Mouse (Mus musculus): Measurements from ENCODE around the gene Naaladl2.
A peak's percentile ranks its signal among the peaks of the same experiment; 100 is the strongest.
"Not testable (repeated sequence)": the region's sequence is repeated elsewhere in the genome, so short reads cannot be mapped to it uniquely, and the experiment has no call there.

The Naaladl2 gene

DNA sequence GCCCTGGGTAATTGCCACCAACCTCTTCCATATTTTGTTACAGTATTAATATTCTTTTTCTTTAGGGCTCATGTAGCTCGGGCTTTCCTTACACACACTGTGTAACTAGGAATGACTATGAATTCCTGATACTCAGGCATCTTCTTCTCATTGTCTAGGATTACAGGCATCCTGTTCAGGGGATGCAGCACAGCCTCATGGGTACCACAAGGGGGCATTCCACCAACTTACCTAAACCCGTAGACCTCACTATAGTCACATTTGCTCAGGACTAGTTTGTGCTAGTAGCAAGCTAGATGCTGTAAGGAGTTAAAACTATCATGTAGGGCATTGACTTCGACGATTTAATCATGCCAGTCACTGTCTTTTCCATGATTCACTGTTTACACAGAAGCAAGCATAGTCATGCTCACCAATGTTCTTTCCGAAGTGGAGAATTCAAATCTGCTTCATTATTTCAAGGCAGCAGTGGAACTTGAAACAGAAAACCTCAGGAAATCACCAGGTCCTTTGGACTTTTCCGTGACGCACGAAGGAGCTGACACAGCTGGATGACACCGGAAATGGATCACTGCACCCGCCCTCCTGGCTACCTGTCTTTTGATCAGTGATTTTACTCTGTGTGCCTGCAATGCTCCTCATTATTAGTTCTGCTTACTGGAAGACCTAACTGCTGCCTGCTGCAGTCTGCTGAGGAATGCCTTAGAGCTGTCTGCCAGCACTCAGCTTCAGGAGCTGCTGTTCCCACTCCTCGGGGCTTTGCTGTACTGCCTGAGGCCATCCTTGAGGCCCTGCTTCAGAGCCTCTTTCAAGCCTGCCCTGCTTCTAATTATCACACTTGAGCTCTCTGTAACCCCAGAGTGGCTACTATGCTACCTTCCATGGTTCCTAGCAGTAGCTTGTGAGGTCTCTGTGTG is 822.3 kb downstream of the Naaladl2 start:
- no peak for DNase-seq (ENCODE audit: low spot score in 2 of 2)

GRCm38 (mm10) chr3:24314658-24315297 is 829.3 kb downstream of the Naaladl2 start:
- peak in 1 of 2 experiments; percentile 13 for DNase-seq (ENCODE audit: low spot score in 2 of 2)

DNA sequence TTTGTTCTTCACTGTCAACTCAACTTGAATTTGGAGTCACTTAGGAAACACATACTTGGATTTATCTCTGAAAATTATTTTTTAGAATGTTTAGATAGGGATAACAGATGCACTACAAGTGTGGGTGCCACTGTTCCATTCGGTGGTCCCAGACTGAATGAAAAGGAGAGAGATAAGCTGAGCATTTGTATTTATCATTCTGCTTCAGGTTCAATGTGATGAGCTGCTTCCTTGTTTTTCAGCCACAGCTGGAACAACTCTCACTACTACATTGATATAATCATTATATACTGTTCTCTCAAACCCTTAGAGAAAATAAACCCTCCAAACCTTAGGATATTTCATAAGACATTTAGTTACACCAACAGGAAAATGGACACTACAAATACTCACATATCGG is 918.6 kb downstream of the Naaladl2 start:
- no peak for DNase-seq (ENCODE audit: low spot score in 2 of 2)

- DNase-seq (ENCODE audit: low spot score in 2 of 2), result no peak
Observed at GRCm38 (mm10) chr3:24217476-24217875, 926.6 kb downstream of the Naaladl2 start.

GRCm38 (mm10) chr3:24166531-24166930 is 977.5 kb downstream of the Naaladl2 start:
- DNase-seq (ENCODE audit: low spot score in 2 of 2), result no peak

GRCm38 (mm10) chr3:24163992-24164391 is 980.1 kb downstream of the Naaladl2 start:
- no peak for DNase-seq (ENCODE audit: low spot score in 2 of 2)

DNA sequence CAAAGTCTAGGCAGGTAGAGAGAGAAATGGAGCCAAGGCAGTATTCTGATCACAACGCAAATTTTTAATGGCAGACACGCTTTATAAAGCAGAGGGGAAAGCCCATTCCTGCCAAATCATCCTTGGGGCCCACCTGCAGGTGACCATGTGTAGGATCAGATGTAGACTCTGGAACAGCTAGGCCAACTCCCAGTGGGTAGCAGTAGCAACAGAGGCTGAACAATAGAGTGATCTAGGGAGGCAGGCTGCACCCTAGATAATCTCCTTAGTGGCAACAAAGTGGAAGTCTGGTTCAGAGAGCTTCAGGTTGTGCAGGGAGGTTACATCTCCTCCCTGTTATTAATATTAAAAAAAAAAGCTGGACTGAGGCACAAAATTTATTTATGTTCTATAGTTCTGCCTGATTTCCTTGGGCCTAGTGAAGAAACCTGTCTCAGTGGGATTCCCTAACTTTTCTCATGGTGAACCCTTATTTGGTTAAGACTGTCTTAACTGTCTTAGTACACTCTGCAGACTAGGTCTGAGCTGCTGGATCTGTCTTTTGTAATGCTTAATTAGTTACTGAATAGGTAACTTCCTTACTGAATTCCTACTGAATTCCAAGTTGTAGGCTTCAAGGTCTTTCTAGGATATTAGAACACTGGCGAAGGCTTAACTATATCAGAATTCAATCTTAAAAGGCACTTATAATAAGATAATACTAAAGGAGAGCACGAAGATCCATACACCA is 992.8 kb downstream of the Naaladl2 start:
- DNase-seq (ENCODE audit: low spot score in 2 of 2), result not testable (repeated sequence)

GRCm38 (mm10) chr3:24142808-24143207 is 1001.3 kb downstream of the Naaladl2 start:
- no peak for DNase-seq (ENCODE audit: low spot score in 2 of 2)

DNA sequence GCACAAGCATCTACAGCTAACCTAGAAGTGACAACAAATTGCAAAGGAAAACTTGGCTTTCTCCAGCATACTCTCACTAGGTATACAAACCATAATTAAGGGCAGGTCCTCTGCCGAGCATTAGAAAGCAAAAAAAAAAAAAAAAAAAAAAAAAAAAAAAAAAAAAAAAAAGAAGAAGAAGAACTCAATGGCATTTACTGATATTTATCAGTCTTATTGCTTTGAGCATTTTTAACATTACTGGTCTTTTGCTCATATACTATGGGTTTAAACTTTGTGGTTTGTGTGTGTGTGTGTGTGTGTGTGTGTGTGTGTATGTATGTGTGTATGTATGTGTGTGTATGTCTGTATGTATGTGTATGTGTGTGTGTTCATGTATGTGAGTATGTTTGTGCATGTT is 1006.1 kb downstream of the Naaladl2 start:
- no peak for DNase-seq (ENCODE audit: low spot score in 2 of 2)

- DNase-seq (ENCODE audit: low spot score in 2 of 2), result no peak
Observed at GRCm38 (mm10) chr3:24126200-24126599, 1017.9 kb downstream of the Naaladl2 start.

DNA sequence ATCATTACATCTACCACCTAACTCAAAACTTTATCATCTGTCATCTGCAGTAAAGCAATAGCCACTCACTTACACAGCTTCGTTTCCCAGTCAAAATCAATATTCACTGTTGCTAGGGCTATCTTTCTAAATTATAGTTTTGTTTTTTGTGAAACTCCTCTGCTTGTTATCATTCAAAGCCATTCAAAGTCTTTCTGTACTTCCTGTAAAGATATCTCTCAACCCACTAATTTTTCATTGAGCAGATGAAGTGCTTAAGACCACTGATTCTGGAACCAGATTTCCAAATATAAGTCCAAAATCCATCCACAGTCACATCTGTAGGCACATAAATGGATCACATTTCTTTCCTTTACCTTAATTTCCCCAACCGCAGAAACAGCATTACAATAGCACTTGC is 1020.0 kb downstream of the Naaladl2 start:
- no peak for DNase-seq (ENCODE audit: low spot score in 2 of 2)

GRCm38 (mm10) chr3:24118136-24118535 is 1025.9 kb downstream of the Naaladl2 start:
- DNase-seq (ENCODE audit: low spot score in 2 of 2), result no peak

DNA sequence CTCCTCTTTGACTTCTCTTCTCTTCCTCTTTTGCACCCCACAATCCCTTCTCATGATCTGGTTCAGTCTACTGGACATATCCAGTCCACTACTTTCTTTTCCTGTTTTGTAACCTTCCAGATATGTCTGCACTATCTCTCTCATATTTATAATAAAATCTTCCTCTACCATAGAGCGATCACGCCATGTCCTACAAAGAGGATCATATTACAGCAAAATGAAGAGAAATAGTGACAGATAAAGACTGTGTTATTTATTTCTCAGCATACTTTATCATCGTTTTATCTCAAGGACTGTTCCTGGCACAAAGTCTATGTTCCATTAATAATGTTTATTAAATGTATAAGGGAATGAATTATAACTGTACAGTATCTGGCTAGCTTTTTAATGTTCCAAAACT is 1029.2 kb downstream of the Naaladl2 start:
- no peak for DNase-seq (ENCODE audit: low spot score in 2 of 2)

DNA sequence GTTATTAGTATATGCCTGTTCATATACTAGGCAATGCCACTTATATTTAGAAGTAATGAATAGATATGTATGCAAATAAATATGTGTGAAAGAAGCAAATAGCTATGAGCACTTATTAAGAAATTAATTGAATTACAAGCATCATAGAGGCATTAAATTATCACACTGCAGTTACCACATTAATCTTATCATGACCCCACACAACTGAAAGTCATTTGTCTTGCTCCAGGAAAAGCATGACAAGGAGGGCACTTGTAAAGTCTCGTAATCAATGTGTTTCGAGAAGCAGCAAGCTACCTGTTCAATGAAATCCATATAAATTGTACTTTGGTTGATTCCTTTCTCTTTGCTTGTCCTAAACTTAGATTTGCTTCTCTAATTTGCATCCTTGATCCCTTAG is 1030.7 kb downstream of the Naaladl2 start:
- DNase-seq (ENCODE audit: low spot score in 2 of 2), result no peak

DNA sequence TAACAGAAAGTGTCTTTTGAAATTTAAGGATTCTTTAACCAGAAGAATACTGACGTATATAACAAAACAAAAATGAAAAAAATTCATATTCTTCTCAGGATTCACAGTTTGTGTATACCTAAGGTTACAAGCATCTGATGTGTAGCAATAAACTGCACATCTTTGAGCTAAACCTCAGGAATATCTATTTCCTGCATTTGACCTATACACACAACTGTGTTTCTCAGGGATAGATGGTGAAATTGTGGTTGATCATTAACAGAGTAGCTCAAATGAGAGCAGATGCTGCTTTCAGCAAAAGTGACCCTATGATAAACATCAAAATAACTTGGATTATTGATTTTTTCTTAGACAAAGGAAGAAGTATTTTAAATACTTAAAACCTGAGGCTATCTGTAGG is 1037.7 kb downstream of the Naaladl2 start:
- DNase-seq (ENCODE audit: low spot score in 2 of 2), result no peak

DNA sequence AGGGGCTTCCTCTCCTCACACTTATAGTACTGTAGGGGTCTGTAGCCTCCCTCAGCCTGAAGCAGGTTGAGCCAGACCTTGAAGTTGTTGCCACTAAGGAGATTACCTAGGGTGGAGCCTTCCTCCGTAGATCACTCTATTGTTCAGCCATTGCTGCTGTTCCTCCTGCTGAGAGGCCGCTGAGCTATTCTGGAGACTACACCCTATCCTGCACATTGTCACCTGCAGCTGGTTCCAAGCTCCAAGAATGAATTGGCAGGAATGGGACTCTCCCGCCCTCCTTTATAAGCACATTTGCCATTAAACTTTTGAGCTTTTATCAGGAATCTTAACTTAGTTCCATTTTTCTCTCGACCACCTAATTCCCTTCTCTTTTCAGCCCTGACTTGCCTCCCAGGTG is 1064.3 kb downstream of the Naaladl2 start:
- DNase-seq (ENCODE audit: low spot score in 2 of 2), result no peak

- peak in 1 of 2 experiments; percentile 5 for DNase-seq (ENCODE audit: low spot score in 2 of 2)
Observed at GRCm38 (mm10) chr3:24071169-24071797, 1072.8 kb downstream of the Naaladl2 start.

DNA sequence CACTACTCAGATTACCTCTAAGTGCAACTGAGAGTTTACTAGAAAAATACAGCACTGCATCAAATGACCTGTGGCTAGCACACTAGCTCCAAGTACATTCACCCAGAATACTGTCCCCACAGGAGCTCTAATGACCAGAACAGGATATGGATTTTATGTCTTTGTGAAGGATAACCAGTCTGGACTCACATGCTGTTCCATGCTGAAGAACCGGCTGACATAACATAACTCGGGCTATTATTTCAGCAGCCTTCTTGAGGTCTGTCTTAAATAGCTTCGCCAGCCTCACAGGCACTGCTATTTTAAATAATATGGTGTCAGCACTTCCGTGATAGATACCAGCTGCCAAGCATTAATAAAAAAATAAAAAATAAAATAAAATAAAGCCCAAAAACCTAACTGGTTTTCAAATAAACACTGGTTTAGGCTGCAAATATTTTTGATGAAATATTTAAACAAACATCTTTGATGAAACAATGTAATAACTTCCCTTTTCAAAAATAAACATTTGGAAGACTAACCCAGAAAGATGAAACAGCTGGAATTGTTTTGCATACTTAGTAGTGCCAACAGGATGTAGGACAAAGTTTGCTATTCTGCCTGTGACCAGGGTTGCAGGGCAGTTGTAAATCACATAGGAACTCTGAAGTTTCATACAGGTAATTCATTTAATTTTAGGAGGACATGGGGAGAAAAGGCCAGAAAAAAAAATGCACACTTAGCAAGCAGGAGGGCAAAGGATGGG is 1073.5 kb downstream of the Naaladl2 start:
- DNase-seq (ENCODE audit: low spot score in 2 of 2), result no peak

GRCm38 (mm10) chr3:24048217-24048616 is 1095.8 kb downstream of the Naaladl2 start:
- no peak for DNase-seq (ENCODE audit: low spot score in 2 of 2)

GRCm38 (mm10) chr3:24001741-24002140 is 1142.3 kb downstream of the Naaladl2 start:
- DNase-seq (ENCODE audit: low spot score in 2 of 2), result no peak

DNA sequence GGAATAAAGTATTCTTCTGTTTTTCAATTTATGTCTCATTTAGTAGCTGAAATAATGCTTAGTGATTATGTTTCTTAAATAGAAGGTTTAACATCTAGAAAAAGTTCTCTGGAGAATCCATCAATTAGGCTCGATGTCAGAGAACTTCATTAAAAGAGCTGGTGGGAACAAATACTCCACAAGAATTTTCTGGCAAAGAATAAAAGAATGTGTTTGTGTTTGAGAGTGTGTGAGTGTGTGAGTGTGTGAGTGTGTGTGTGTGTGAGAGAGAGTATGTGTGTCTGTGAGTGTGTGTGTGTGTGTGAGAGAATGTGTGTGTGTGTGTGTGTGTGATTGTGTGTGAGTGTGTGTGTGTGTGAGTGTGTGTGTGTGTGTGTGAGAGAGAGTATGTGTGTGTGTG is 1170.3 kb downstream of the Naaladl2 start:
- DNase-seq (ENCODE audit: low spot score in 2 of 2), result no peak

All from cerebellum, postnatal 4 days (tissue).